Mouse (Mus musculus): Measurements from ENCODE around the gene Obox5. TPM values are rescaled to one million over a fixed set of nuclear protein-coding genes. Genes with fewer than 3 reads are reported as not detected.
"Not testable (repeated sequence)": the region's sequence is repeated elsewhere in the genome, so short reads cannot be mapped to it uniquely, and the experiment has no call there.

The Obox5 gene
- polyA plus RNA-seq (2017; shearing (Covaris generic)), result not detected

DNA sequence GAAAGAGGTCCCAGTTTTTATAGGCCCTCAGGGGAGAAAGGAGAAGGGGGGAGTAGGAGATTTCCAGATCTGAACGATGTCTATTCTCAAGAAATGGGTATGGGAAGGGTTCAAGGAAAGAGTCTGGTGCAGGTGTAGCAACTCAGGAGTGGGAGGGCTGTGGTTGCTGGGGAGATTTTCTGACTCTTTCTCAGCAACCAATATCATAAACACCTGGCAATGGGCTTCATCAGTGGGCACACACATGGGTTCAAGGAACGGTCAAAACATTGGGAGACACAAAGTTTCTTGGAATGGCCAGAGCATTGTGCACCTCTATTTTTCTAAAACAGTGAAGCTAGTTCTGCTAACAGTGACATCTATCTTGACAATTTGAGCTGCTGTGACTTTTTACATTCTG lies at the start of gene Obox5:
Gene Obox5, plus strand, starts transcription at position 301 of the 400 bp plus-strand sequence.
- not testable (repeated sequence) for ATAC-seq

- not testable (repeated sequence) for ATAC-seq
Measured at GRCm38 (mm10) chr7:15749296-15749695, 635 bp upstream of the Obox5 start.

Other genes starting within 250 kb of the Obox5 start
- gene Obox3, start 110.2 kb upstream of the Obox5 start, polyA plus RNA-seq (2017; shearing (Covaris generic)), result not detected
- gene Obox6, start 89.5 kb downstream of the Obox5 start, polyA plus RNA-seq (2017; shearing (Covaris generic)), result not detected
- not detected for gene Crx, start 129.8 kb downstream of the Obox5 start, polyA plus RNA-seq (2017; shearing (Covaris generic))
- under 1 TPM in 1 of 2 experiments, not detected in 1; 0.26 TPM for gene Crxos, start 132.5 kb downstream of the Obox5 start, polyA plus RNA-seq (2017; shearing (Covaris generic))
- 100 to 1,000 TPM; 912 to 987 TPM for gene Selenow, start 172.3 kb downstream of the Obox5 start, polyA plus RNA-seq (2017; shearing (Covaris generic))
- gene Nop53, start 195.9 kb downstream of the Obox5 start, polyA plus RNA-seq (2017; shearing (Covaris generic)), result 100 to 1,000 TPM; 244 to 324 TPM
- gene Ehd2, start 217.4 kb downstream of the Obox5 start, polyA plus RNA-seq (2017; shearing (Covaris generic)), result under 1 TPM; 0.07 to 0.15 TPM

All from CD4-positive, CD25-positive, alpha-beta regulatory T cell, adult 4 months (primary cell).